Mouse (Mus musculus): Measurements from ENCODE around the gene Afap1l2. TPM values are rescaled to one million over a fixed set of nuclear protein-coding genes. Genes with fewer than 3 reads are reported as not detected.

Afap1l2 gene
- polyA plus RNA-seq, 2 experiments: 6.8 TPM

- 0 out of 2 replicates have a peak, but pooled peaks cover 2% of the 10 kb centered on the region for H3K4me1 ChIP-seq (ENCODE audit: control insufficient read depth, insufficient read depth, low read length)
- DNase-seq (ENCODE audit: low spot score): no peak
- H3K27ac ChIP-seq (replicated peaks; ENCODE audit: low read depth, low read length): no peak overlapping the region
- no peak overlapping the region for H3K4me3 ChIP-seq (replicated peaks; ENCODE audit: low read length)
- no peak for TF ChIP-seq POLR2A (IDR thresholded peaks at IDR 0.05; ENCODE audit: borderline replicate concordance, extremely low read depth, insufficient read depth, insufficient read length)
- WGBS: 13% methylated on average over 3 of the region's 3 CpGs
- no peaks in the 10 kb centered on the region for H3K27me3 ChIP-seq (ENCODE audit: control insufficient read depth, insufficient read depth, low read length)
- no peaks in the 10 kb centered on the region for H3K36me3 ChIP-seq (ENCODE audit: control insufficient read depth, insufficient read depth, low read length)
- no peak overlapping the region for H3K4me2 ChIP-seq (replicated peaks; ENCODE audit: low read depth, low read length, severe bottlenecking)
- no peaks in the 10 kb centered on the region for H3K9me3 ChIP-seq (ENCODE audit: control insufficient read depth, low read length)
- H3K9ac ChIP-seq (ENCODE audit: low read depth, low read length, severe bottlenecking): no peak overlapping the region
- ATAC-seq (ENCODE audit: low FRiP score, low read depth): no peak
Measured at GRCm38 (mm10) chr19:56907850-56908249, 100.2 kb downstream of the Afap1l2 start.

- Histone ChIP-seq H3K4me1 (ENCODE audit: control insufficient read depth, insufficient read depth, low read length) (no peaks in the 10 kb centered on the region), H3K36me3 (ENCODE audit: control insufficient read depth, insufficient read depth, low read length) (no peaks in the 10 kb centered on the region), H3K9ac (ENCODE audit: low read depth, low read length, severe bottlenecking) (no peak overlapping the region), H3K27me3 (ENCODE audit: control insufficient read depth, insufficient read depth, low read length) (no peaks in the 10 kb centered on the region), H3K4me2 (replicated peaks; ENCODE audit: low read depth, low read length, severe bottlenecking) (no peak overlapping the region), H3K27ac (replicated peaks; ENCODE audit: low read depth, low read length) (no peak overlapping the region), H3K9me3 (ENCODE audit: control insufficient read depth, low read length) (no peaks in the 10 kb centered on the region), H3K4me3 (replicated peaks; ENCODE audit: low read length) (no peak overlapping the region)
- ATAC-seq (ENCODE audit: low FRiP score, low read depth) (no peak), DNase-seq (ENCODE audit: low spot score) (no peak)
- TF ChIP-seq POLR2A (IDR thresholded peaks at IDR 0.05; ENCODE audit: borderline replicate concordance, extremely low read depth, insufficient read depth, insufficient read length): no peak
- WGBS: 89% methylated on average over 7 of the region's 7 CpGs
Measured at GRCm38 (mm10) chr19:56905395-56905794, 102.6 kb downstream of the Afap1l2 start.

DNA sequence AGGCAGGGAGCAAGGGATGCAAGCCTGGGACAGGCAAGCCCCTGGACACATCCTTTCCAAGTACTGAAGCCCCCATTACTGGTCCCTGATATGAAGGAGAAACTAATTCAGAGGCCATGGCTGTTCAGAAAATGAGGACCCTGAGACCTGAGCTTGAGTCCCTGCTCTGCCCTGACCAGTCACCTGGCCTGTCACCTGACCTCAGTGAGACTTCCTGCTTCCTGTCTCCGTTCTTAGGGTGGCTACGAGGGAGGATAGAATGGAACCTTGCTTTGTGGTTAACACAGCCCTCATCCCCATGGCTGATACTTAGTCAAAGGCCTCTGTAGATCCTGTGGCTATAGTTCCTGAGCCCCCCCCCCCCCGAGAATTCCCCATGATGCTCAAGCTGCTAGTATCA is 103.9 kb downstream of the Afap1l2 start:
- H3K4me3 ChIP-seq (replicated peaks; ENCODE audit: low read length): no peak overlapping the region
- ATAC-seq (ENCODE audit: low FRiP score, low read depth) (no peak), DNase-seq (ENCODE audit: low spot score) (no peak)
- no peaks in the 10 kb centered on the region for H3K36me3 ChIP-seq (ENCODE audit: control insufficient read depth, insufficient read depth, low read length)
- WGBS: 64% methylated on average over 3 of the region's 3 CpGs
- no peaks in the 10 kb centered on the region for H3K9me3 ChIP-seq (ENCODE audit: control insufficient read depth, low read length)
- H3K4me1 ChIP-seq (ENCODE audit: control insufficient read depth, insufficient read depth, low read length): no peaks in the 10 kb centered on the region
- TF ChIP-seq POLR2A (IDR thresholded peaks at IDR 0.05; ENCODE audit: borderline replicate concordance, extremely low read depth, insufficient read depth, insufficient read length): no peak
- H3K4me2 ChIP-seq (replicated peaks; ENCODE audit: low read depth, low read length, severe bottlenecking): no peak overlapping the region
- H3K27me3 ChIP-seq (ENCODE audit: control insufficient read depth, insufficient read depth, low read length): no peaks in the 10 kb centered on the region
- no peak overlapping the region for H3K27ac ChIP-seq (replicated peaks; ENCODE audit: low read depth, low read length)
- H3K9ac ChIP-seq (ENCODE audit: low read depth, low read length, severe bottlenecking): no peak overlapping the region

GRCm38 (mm10) chr19:56897654-56898053 is 110.4 kb downstream of the Afap1l2 start:
- 69% methylated on average over 13 of the region's 16 CpGs for WGBS
- ATAC-seq (ENCODE audit: low FRiP score, low read depth): no peak

GRCm38 (mm10) chr19:56893326-56893725 is 114.7 kb downstream of the Afap1l2 start:
- ATAC-seq (ENCODE audit: low FRiP score, low read depth): no peak

More at GRCm38 (mm10) chr19:56897654-56898053, 110.4 kb downstream of the Afap1l2 start:
- no peak overlapping the region for H3K9ac ChIP-seq (ENCODE audit: low read depth, low read length, severe bottlenecking)
- no peak overlapping the region for H3K4me3 ChIP-seq (replicated peaks; ENCODE audit: low read length)
- no peaks in the 10 kb centered on the region for H3K36me3 ChIP-seq (ENCODE audit: control insufficient read depth, insufficient read depth, low read length)
- DNase-seq (ENCODE audit: low spot score): no peak
- H3K27me3 ChIP-seq (ENCODE audit: control insufficient read depth, insufficient read depth, low read length): no peaks in the 10 kb centered on the region
- TF ChIP-seq POLR2A (IDR thresholded peaks at IDR 0.05; ENCODE audit: borderline replicate concordance, extremely low read depth, insufficient read depth, insufficient read length): no peak
- no peaks in the 10 kb centered on the region for H3K4me1 ChIP-seq (ENCODE audit: control insufficient read depth, insufficient read depth, low read length)
- H3K27ac ChIP-seq (replicated peaks; ENCODE audit: low read depth, low read length): no peak overlapping the region
- H3K9me3 ChIP-seq (ENCODE audit: control insufficient read depth, low read length): no peaks in the 10 kb centered on the region
- no peak overlapping the region for H3K4me2 ChIP-seq (replicated peaks; ENCODE audit: low read depth, low read length, severe bottlenecking)

GRCm38 (mm10) chr19:56892586-56892985 is 115.4 kb downstream of the Afap1l2 start:
- Histone ChIP-seq H3K4me2 (replicated peaks; ENCODE audit: low read depth, low read length, severe bottlenecking) (no peak overlapping the region), H3K36me3 (ENCODE audit: control insufficient read depth, insufficient read depth, low read length) (no peaks in the 10 kb centered on the region), H3K4me3 (replicated peaks; ENCODE audit: low read length) (no peak overlapping the region), H3K9me3 (ENCODE audit: control insufficient read depth, low read length) (no peaks in the 10 kb centered on the region), H3K4me1 (ENCODE audit: control insufficient read depth, insufficient read depth, low read length) (peaks cover 10% of the 10 kb centered on the region; the same call in 1 of the 2 replicates), H3K9ac (ENCODE audit: low read depth, low read length, severe bottlenecking) (no peak overlapping the region), H3K27me3 (ENCODE audit: control insufficient read depth, insufficient read depth, low read length) (no peaks in the 10 kb centered on the region), H3K27ac (replicated peaks; ENCODE audit: low read depth, low read length) (no peak overlapping the region)
- no peak for ATAC-seq (ENCODE audit: low FRiP score, low read depth)
- TF ChIP-seq POLR2A (IDR thresholded peaks at IDR 0.05; ENCODE audit: borderline replicate concordance, extremely low read depth, insufficient read depth, insufficient read length): no peak
- DNase-seq (ENCODE audit: low spot score): no peak
- 70% methylated on average over 5 of the region's 5 CpGs for WGBS

More at GRCm38 (mm10) chr19:56893326-56893725, 114.7 kb downstream of the Afap1l2 start:
- Histone ChIP-seq H3K36me3 (ENCODE audit: control insufficient read depth, insufficient read depth, low read length) (no peaks in the 10 kb centered on the region), H3K27ac (replicated peaks; ENCODE audit: low read depth, low read length) (no peak overlapping the region), H3K4me2 (replicated peaks; ENCODE audit: low read depth, low read length, severe bottlenecking) (no peak overlapping the region), H3K4me3 (replicated peaks; ENCODE audit: low read length) (no peak overlapping the region), H3K9me3 (ENCODE audit: control insufficient read depth, low read length) (no peaks in the 10 kb centered on the region), H3K9ac (ENCODE audit: low read depth, low read length, severe bottlenecking) (no peak overlapping the region), H3K27me3 (ENCODE audit: control insufficient read depth, insufficient read depth, low read length) (no peaks in the 10 kb centered on the region), H3K4me1 (ENCODE audit: control insufficient read depth, insufficient read depth, low read length) (peaks cover 10% of the 10 kb centered on the region; the same call in 1 of the 2 replicates)
- no peak for DNase-seq (ENCODE audit: low spot score)
- no peak for TF ChIP-seq POLR2A (IDR thresholded peaks at IDR 0.05; ENCODE audit: borderline replicate concordance, extremely low read depth, insufficient read depth, insufficient read length)
- 70% methylated on average over 5 of the region's 5 CpGs for WGBS
